Mouse (Mus musculus) erythroblast, adult 5-6 weeks (primary cell): ENCODE data around the gene Vmn1r113. TPM values are rescaled to one million over a fixed set of nuclear protein-coding genes. Genes with fewer than 3 reads are reported as not detected.
"Not testable (repeated sequence)": the region's sequence is repeated elsewhere in the genome, so short reads cannot be mapped to it uniquely, and the experiment has no call there.

Experiments used
- ATAC-seq: replicated peaks from 2 replicates; pipeline ENCODE4 v1.8.0; 2016; ENCODE audit warnings: moderate number of reproducible peaks, mild to moderate bottlenecking, moderate TSS enrichment, inconsistent platforms; ENCODE audit not compliant: poor library complexity, low FRiP score, severe bottlenecking
- total RNA-seq, 2 experiments: library from RNA; stranded (forward) in 1 of 2; stranded (reverse) in 1 of 2; fragments of 150-400 nt in 1 of 2; fragments of 200-764, 138-1000 nt in 1 of 2; gene quantifications; 2 replicates each; pipeline versions ENCODE4 v1.2.3 to v1.2.4; 2015 to 2017; ENCODE audit warnings: low replicate concordance in 2 of 2

Vmn1r113 gene
- total RNA-seq (2015; ENCODE audit: low replicate concordance) (not detected in 2 replicates), total RNA-seq (2017; ENCODE audit: low replicate concordance) (1.1 TPM in 1 of 2 replicates, not detected in the other)

DNA sequence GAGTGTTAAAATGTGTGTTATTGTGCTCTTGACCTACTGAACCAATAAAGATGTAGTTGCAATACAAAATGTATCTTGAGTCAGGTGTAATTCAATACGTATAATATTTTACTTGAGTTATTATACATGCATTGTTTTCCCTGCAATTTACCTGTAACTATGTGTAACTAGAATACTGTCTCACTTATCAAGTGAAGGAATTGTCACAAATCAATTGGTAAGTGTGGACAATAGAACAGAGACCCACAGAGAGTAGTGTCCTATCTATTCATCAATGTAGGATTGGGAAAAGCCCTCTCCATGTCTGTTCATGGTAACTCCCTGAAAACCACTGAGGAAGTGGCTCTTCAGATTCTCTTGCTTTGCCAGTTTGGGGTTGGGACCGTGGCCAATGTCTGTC, at the start of gene Vmn1r113:
Vmn1r113 (plus strand) TSS at position 301 of the 400 bp plus-strand sequence.
- ATAC-seq: not testable (repeated sequence)

DNA sequence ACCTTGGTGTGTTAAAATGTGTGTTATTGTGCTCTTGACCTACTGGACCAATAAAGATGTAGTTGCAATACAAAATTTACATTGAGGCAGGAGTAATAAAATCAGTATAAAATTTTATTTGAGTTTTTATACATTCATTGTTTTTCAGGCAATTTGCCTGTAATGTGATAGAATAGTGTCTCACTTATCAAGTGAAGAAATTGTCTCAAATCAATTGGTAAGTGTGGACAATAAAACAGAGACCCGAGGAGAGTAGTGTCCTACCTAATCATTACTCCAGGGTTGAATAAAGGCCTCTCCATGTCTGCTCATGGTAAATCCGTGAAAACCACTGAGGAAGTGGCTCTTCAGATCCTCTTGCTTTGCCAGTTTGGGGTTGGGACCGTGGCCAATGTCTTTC, 16.2 kb upstream of the Vmn1r113 start, which contains the start of gene Vmn1r112:
Vmn1r112 (plus strand) TSS at position 301 of the 400 bp plus-strand sequence.
- ATAC-seq: not testable (repeated sequence)

DNA sequence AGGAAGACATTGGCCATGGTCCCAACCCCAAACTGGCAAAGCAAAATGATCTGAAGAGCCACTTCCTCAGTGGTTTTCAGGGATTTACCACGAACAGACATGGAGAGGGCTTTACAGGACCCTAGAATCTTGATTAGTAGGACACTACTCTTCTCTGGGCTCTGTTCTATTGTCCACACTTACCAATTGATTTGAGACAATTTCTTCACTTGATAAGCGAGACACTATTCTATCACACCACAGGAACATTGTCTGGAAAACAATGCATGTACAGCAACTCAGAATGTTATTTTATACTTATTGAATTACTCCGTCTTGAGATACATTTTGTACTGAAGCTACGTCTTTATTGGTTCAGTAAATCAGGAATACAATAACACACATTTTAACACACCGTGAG, 25.0 kb downstream of the Vmn1r113 start, which contains the start of gene Vmn1r114:
Vmn1r114 (minus strand) TSS at position 101 of the 400 bp plus-strand sequence.
- ATAC-seq: not testable (repeated sequence)

Other genes with a start within 250 kb of the Vmn1r113 start
- gene Gm5726, start 241.5 kb upstream of the Vmn1r113 start, total RNA-seq (2015; ENCODE audit: low replicate concordance): not detected in 2 replicates
- gene Gm5726, start 241.5 kb upstream of the Vmn1r113 start, total RNA-seq (2017; ENCODE audit: low replicate concordance): not detected in 2 replicates
- gene Gm4141, start 211.0 kb upstream of the Vmn1r113 start, total RNA-seq (2015; ENCODE audit: low replicate concordance): not detected in 2 replicates
- not detected in 2 replicates for gene Gm4141, start 211.0 kb upstream of the Vmn1r113 start, total RNA-seq (2017; ENCODE audit: low replicate concordance)
- gene Gm4513, start 188.3 kb upstream of the Vmn1r113 start, total RNA-seq (2015; ENCODE audit: low replicate concordance): not detected in 2 replicates
- gene Gm4513, start 188.3 kb upstream of the Vmn1r113 start, total RNA-seq (2017; ENCODE audit: low replicate concordance): not detected in 2 replicates
- not detected in 2 replicates for gene Vmn1r107, start 118.4 kb upstream of the Vmn1r113 start, total RNA-seq (2015; ENCODE audit: low replicate concordance)
- gene Vmn1r107, start 118.4 kb upstream of the Vmn1r113 start, total RNA-seq (2017; ENCODE audit: low replicate concordance): not detected in 2 replicates
- gene Vmn1r111, start 84.1 kb upstream of the Vmn1r113 start, total RNA-seq (2015; ENCODE audit: low replicate concordance): not detected in 2 replicates
- gene Vmn1r111, start 84.1 kb upstream of the Vmn1r113 start, total RNA-seq (2017; ENCODE audit: low replicate concordance): not detected in 2 replicates
- not detected in 2 replicates for gene Gm10668, start 56.7 kb upstream of the Vmn1r113 start, total RNA-seq (2015; ENCODE audit: low replicate concordance)
- not detected in 2 replicates for gene Gm10668, start 56.7 kb upstream of the Vmn1r113 start, total RNA-seq (2017; ENCODE audit: low replicate concordance)
- gene Vmn1r112, start 16.1 kb upstream of the Vmn1r113 start, total RNA-seq (2015; ENCODE audit: low replicate concordance): not detected in 2 replicates
- gene Vmn1r112, start 16.1 kb upstream of the Vmn1r113 start, total RNA-seq (2017; ENCODE audit: low replicate concordance): not detected in 2 replicates
- not detected in 2 replicates for gene Vmn1r114, start 24.9 kb downstream of the Vmn1r113 start, total RNA-seq (2015; ENCODE audit: low replicate concordance)
- not detected in 2 replicates for gene Vmn1r114, start 24.9 kb downstream of the Vmn1r113 start, total RNA-seq (2017; ENCODE audit: low replicate concordance)
- gene Vmn1r115, start 57.7 kb downstream of the Vmn1r113 start, total RNA-seq (2015; ENCODE audit: low replicate concordance): not detected in 2 replicates
- not detected in 2 replicates for gene Vmn1r115, start 57.7 kb downstream of the Vmn1r113 start, total RNA-seq (2017; ENCODE audit: low replicate concordance)
- not detected in 2 replicates for gene Vmn1r116, start 85.0 kb downstream of the Vmn1r113 start, total RNA-seq (2015; ENCODE audit: low replicate concordance)
- gene Vmn1r116, start 85.0 kb downstream of the Vmn1r113 start, total RNA-seq (2017; ENCODE audit: low replicate concordance): not detected in 2 replicates
- gene Vmn1r117, start 96.8 kb downstream of the Vmn1r113 start, total RNA-seq (2015; ENCODE audit: low replicate concordance): not detected in 2 replicates
- not detected in 2 replicates for gene Vmn1r117, start 96.8 kb downstream of the Vmn1r113 start, total RNA-seq (2017; ENCODE audit: low replicate concordance)
- not detected in 2 replicates for gene Vmn1r118, start 125.1 kb downstream of the Vmn1r113 start, total RNA-seq (2015; ENCODE audit: low replicate concordance)
- not detected in 2 replicates for gene Vmn1r118, start 125.1 kb downstream of the Vmn1r113 start, total RNA-seq (2017; ENCODE audit: low replicate concordance)
- not detected in 2 replicates for gene Vmn1r119, start 225.2 kb downstream of the Vmn1r113 start, total RNA-seq (2015; ENCODE audit: low replicate concordance)
- not detected in 2 replicates for gene Vmn1r119, start 225.2 kb downstream of the Vmn1r113 start, total RNA-seq (2017; ENCODE audit: low replicate concordance)